Mouse (Mus musculus): ENCODE measurements around the gene E030018B13Rik.

GRCm38 (mm10) chr7:63935809-63936187 is 19.1 kb downstream of the E030018B13Rik start:
- TF ChIP-seq CTCF (IDR thresholded peaks at IDR 0.05; ENCODE audit: low read depth, low read length) = no peak
- no peak for TF ChIP-seq GATA1 (IDR thresholded peaks at IDR 0.05; ENCODE audit: borderline replicate concordance, low read length)
- no peak for TF ChIP-seq POLR2AphosphoS5 (IDR thresholded peaks at IDR 0.05; ENCODE audit: insufficient replicate concordance, low read depth, low read length)
